Mouse (Mus musculus) liver, adult 2 months (tissue): ENCODE data around the gene Uqcc1.

Source experiments
- CTCF ChIP-seq: fragments of 200-500 bp; IDR thresholded peaks from 2 replicates; pipeline ENCODE4 v1.5.1; 2011; ENCODE audit warnings: low read depth, low read length, control low read depth
- POLR2A ChIP-seq: fragments of 200-500 bp; IDR thresholded peaks from 2 replicates; pipeline ENCODE4 v1.6.1; 2011; ENCODE audit warnings: low read length, control low read depth; ENCODE audit not compliant: insufficient read depth; ENCODE audit errors: extremely low read depth

- TF ChIP-seq POLR2A (no peak), CTCF (no peak)
Observed at GRCm38 (mm10) chr2:155863301-155863867, 66.7 kb downstream of the Uqcc1 start.
